Mouse (Mus musculus): ENCODE measurements around the gene Oprl1. TPM values are rescaled to one million over a fixed set of nuclear protein-coding genes. Genes with fewer than 3 reads are reported as not detected.

Oprl1 gene
- polyA plus RNA-seq, 1 experiment, result not detected

GRCm38 (mm10) chr2:181727659-181728262, 12.9 kb downstream of the Oprl1 start:
- Histone ChIP-seq H3K27ac (ENCODE audit: insufficient read depth, low read depth, low read length) (no peak overlapping the region), H3K4me3 (ENCODE audit: insufficient read depth, low read depth, low read length) (no peak overlapping the region), H3K4me1 (ENCODE audit: control insufficient read depth, insufficient read depth, low read length) (no peaks in the 10 kb centered on the region)
- TF ChIP-seq POLR2A (IDR thresholded peaks at IDR 0.05; ENCODE audit: insufficient read depth, low read depth, low read length) (no peak), CTCF (IDR thresholded peaks at IDR 0.05; ENCODE audit: insufficient read depth, low read depth, low read length) (no peak)
- WGBS, result 42% methylated on average over 9 of the region's 9 CpGs

GRCm38 (mm10) chr2:181730051-181730450, 15.2 kb downstream of the Oprl1 start:
- no peak overlapping the region for H3K4me3 ChIP-seq (ENCODE audit: insufficient read depth, low read depth, low read length)
- H3K4me1 ChIP-seq (ENCODE audit: control insufficient read depth, insufficient read depth, low read length), result no peaks in the 10 kb centered on the region
- 76% methylated on average over 3 of the region's 3 CpGs for WGBS
- no peak overlapping the region for H3K27ac ChIP-seq (ENCODE audit: insufficient read depth, low read depth, low read length)
- no peak for TF ChIP-seq POLR2A (IDR thresholded peaks at IDR 0.05; ENCODE audit: insufficient read depth, low read depth, low read length)
- no peak for TF ChIP-seq CTCF (IDR thresholded peaks at IDR 0.05; ENCODE audit: insufficient read depth, low read depth, low read length)

- Histone ChIP-seq H3K4me3 (ENCODE audit: insufficient read depth, low read depth, low read length) (no peak overlapping the region), H3K4me1 (ENCODE audit: control insufficient read depth, insufficient read depth, low read length) (no peaks in the 10 kb centered on the region), H3K27ac (ENCODE audit: insufficient read depth, low read depth, low read length) (no peak overlapping the region)
- 97% methylated on average over 1 of the region's 1 CpGs for WGBS
- TF ChIP-seq CTCF (IDR thresholded peaks at IDR 0.05; ENCODE audit: insufficient read depth, low read depth, low read length) (no peak), POLR2A (IDR thresholded peaks at IDR 0.05; ENCODE audit: insufficient read depth, low read depth, low read length) (no peak)
Observed at GRCm38 (mm10) chr2:181752626-181753025, 37.8 kb downstream of the Oprl1 start.

GRCm38 (mm10) chr2:181758147-181758725, 43.4 kb downstream of the Oprl1 start:
- TF ChIP-seq POLR2A (IDR thresholded peaks at IDR 0.05; ENCODE audit: insufficient read depth, low read depth, low read length) (no peak), CTCF (IDR thresholded peaks at IDR 0.05; ENCODE audit: insufficient read depth, low read depth, low read length) (no peak)
- WGBS, result 61% methylated on average over 2 of the region's 2 CpGs
- Histone ChIP-seq H3K4me3 (ENCODE audit: insufficient read depth, low read depth, low read length) (no peak overlapping the region), H3K4me1 (ENCODE audit: control insufficient read depth, insufficient read depth, low read length) (peaks cover 6% of the 10 kb centered on the region), H3K27ac (ENCODE audit: insufficient read depth, low read depth, low read length) (no peak overlapping the region)

GRCm38 (mm10) chr2:181759041-181759440, 44.2 kb downstream of the Oprl1 start:
- Histone ChIP-seq H3K4me3 (ENCODE audit: insufficient read depth, low read depth, low read length) (no peak overlapping the region), H3K4me1 (ENCODE audit: control insufficient read depth, insufficient read depth, low read length) (peaks cover 12% of the 10 kb centered on the region), H3K27ac (ENCODE audit: insufficient read depth, low read depth, low read length) (no peak overlapping the region)
- WGBS, result 37% methylated on average over 4 of the region's 4 CpGs
- TF ChIP-seq POLR2A (IDR thresholded peaks at IDR 0.05; ENCODE audit: insufficient read depth, low read depth, low read length) (no peak), CTCF (IDR thresholded peaks at IDR 0.05; ENCODE audit: insufficient read depth, low read depth, low read length) (no peak)

GRCm38 (mm10) chr2:181763006-181763830, 48.4 kb downstream of the Oprl1 start, which contains the start of gene Myt1:
TSS of gene Myt1 (plus strand) at chr2:181763332.
- Histone ChIP-seq H3K27ac (ENCODE audit: insufficient read depth, low read depth, low read length) (no peak within 1 kb of the TSS; the same call in 1 of the 2 replicates), H3K4me1 (ENCODE audit: control insufficient read depth, insufficient read depth, low read length) (peaks cover 18% of the 10 kb centered on the region), H3K4me3 (ENCODE audit: insufficient read depth, low read depth, low read length) (no peak within 1 kb of the TSS)
- TF ChIP-seq CTCF (IDR thresholded peaks at IDR 0.05; ENCODE audit: insufficient read depth, low read depth, low read length), result 0 out of 2 replicates have a peak, but pooled peaks have one; percentile 8
- TF ChIP-seq POLR2A (IDR thresholded peaks at IDR 0.05; ENCODE audit: insufficient read depth, low read depth, low read length), result no peak
- 57% methylated on average over 8 of the region's 8 CpGs for WGBS

GRCm38 (mm10) chr2:181763886-181764527, 49.2 kb downstream of the Oprl1 start:
- no peak overlapping the region for H3K4me3 ChIP-seq (ENCODE audit: insufficient read depth, low read depth, low read length)
- no peak overlapping the region; the same call in 1 of the 2 replicates for H3K27ac ChIP-seq (ENCODE audit: insufficient read depth, low read depth, low read length)
- H3K4me1 ChIP-seq (ENCODE audit: control insufficient read depth, insufficient read depth, low read length), result peaks cover 18% of the 10 kb centered on the region
- WGBS, result 13% methylated on average over 14 of the region's 14 CpGs
- TF ChIP-seq POLR2A (IDR thresholded peaks at IDR 0.05; ENCODE audit: insufficient read depth, low read depth, low read length), result no peak
- no peak for TF ChIP-seq CTCF (IDR thresholded peaks at IDR 0.05; ENCODE audit: insufficient read depth, low read depth, low read length)

- H3K27ac ChIP-seq (ENCODE audit: insufficient read depth, low read depth, low read length), result peak overlapping the region; percentile 8; the same call in 1 of the 2 replicates
- no peak overlapping the region for H3K4me3 ChIP-seq (ENCODE audit: insufficient read depth, low read depth, low read length)
- H3K4me1 ChIP-seq (ENCODE audit: control insufficient read depth, insufficient read depth, low read length), result peaks cover 15% of the 10 kb centered on the region
- TF ChIP-seq POLR2A (IDR thresholded peaks at IDR 0.05; ENCODE audit: insufficient read depth, low read depth, low read length), result no peak
- no peak for TF ChIP-seq CTCF (IDR thresholded peaks at IDR 0.05; ENCODE audit: insufficient read depth, low read depth, low read length)
- 11% methylated on average over 10 of the region's 10 CpGs for WGBS
Observed at GRCm38 (mm10) chr2:181764600-181764999, 49.8 kb downstream of the Oprl1 start.
